Mouse (Mus musculus) kidney, adult 11 months (tissue): ENCODE data around the gene Rptor.

Experiments used
- DNase-seq: peaks from one replicate; pipeline ENCODE4 v3.0.0; 2022

The Rptor gene

GRCm38 (mm10) chr11:119659296-119659695 lies 56.6 kb downstream of the Rptor start:
- DNase-seq, result no peak

GRCm38 (mm10) chr11:119661479-119661878 lies 58.8 kb downstream of the Rptor start:
- peak; percentile 12 for DNase-seq

- DNase-seq, result no peak
Measured at GRCm38 (mm10) chr11:119663876-119664275, 61.2 kb downstream of the Rptor start.

GRCm38 (mm10) chr11:119664678-119665307 lies 62.1 kb downstream of the Rptor start:
- DNase-seq, result no peak

- DNase-seq, result no peak
Measured at GRCm38 (mm10) chr11:119665308-119665702, 62.6 kb downstream of the Rptor start.

DNA sequence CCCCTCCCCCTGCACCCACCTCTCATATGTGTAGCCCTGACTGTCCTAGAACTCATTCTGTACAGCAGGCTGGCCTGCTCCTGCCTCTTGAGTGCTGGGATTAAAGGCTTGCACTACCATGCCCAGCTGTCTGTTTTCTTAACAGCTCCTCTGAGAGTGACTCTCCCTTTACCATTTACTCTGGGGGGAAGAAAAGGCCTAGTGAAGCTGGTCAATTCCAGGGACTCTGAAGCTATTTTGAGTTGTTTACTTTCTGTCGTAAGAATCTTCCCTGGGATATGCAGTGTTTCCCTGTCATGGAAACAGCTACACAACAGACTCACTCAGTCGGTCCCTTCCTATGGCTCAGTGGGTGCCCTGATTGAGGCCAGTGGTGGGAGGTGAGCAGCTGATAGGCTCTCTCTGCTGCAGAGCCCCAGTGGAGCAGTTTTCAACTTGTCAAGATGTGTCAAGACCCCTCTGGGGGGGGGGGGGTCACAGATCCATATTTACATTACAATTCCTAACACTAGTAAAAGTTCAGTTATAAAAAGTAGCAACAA lies 63.9 kb downstream of the Rptor start:
- DNase-seq, result no peak

- no peak for DNase-seq
Measured at GRCm38 (mm10) chr11:119670690-119671666, 68.3 kb downstream of the Rptor start.

- no peak for DNase-seq
Measured at GRCm38 (mm10) chr11:119672041-119672440, 69.3 kb downstream of the Rptor start.

DNA sequence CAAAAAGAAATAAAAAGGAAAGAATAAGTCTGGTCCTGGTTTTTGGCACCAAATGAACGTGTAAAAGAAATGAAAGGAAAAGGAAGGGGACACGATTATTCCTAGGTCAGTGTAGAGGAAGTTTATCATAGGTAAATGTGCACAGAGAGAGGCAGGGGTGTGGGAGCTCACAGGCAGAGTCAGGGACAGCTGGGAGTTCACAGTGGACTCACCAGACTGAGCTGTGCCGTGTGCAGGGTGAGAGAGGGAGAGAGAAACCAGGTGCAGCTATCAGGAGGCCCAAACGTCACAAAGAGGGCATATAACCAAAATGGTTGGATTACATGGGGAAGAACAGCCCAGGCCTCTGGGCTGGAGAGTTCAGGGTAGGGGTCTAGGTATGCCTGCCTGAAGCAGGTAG lies 70.1 kb downstream of the Rptor start:
- DNase-seq, result no peak

DNA sequence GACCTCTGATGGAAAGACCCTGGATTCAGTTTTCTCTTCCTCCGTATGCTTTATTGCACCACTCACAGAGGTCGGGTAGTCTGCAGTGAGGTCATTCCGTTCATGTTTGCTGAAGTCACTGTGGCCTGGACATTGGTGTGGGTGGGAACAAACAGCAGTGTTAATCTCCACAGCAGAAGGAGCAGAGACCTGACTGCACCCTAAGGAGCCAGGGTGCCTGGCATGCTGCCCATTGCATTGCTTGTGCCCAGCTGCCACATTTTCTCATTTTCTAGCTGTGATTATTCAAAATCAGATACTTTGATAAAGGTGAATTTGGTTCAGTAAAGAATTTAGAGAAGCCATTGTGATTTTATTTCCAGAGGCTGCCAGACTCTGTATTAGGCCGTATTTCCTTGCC lies 72.1 kb downstream of the Rptor start:
- no peak for DNase-seq

DNA sequence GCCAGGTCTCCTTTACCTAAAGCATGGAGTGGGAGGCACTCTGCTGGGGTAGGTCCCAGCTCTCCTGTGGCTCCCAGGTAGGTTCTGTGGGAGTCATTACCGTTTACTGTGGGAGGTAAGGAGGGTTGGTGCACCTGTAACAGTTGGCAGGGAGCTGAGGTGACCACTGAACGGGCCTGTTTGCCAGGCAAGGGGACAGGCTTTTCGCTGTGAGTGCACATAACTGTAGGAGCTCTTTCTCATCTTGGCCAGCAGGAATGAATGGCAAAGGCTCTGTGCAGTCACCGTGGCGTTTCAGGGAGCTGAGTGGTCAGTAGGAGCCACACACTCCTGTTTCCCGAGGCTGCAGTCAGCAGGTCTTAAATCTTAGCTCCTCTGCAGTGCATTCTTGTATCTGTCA lies 72.8 kb downstream of the Rptor start:
- DNase-seq, result no peak

- DNase-seq, result no peak
Measured at GRCm38 (mm10) chr11:119676751-119677411, 74.2 kb downstream of the Rptor start.

DNA sequence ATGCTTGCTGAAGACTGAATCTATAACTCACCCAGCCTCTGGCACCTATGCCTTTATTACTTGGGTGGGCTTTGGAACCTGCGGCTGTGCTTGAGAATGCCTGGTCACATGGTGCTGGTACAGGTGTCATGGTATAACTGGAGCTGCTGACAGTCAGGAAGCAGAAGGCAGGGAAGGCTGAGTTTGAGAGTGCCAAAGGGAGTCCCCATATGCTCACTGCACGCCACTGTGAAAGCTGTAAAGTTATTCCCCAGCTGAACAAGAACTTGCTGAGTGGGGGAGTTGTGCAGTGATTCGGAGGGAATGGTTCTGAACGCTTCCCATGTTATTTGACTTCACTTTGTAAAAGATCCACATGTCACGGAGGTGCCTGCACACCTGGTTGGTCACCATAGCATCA lies 75.7 kb downstream of the Rptor start:
- no peak for DNase-seq

DNA sequence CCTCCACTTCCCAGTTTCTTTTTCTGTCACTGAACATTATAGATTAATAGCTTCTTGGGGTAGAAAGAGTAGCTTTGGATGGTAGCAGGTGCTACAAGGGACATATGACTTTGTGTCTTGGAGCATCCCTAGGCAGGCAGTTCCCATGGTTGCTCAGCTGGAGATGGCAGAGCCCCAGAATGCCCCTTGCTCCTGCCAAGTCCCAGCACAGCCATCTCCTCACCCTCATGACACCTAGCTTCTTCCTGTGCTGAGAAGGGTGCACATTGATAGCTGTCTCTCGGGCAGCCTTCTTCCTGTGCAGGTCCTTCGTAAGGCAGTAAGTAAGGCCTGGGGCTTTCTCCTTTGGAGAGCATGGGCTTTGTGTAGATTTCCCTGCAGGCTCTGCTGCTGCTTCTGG lies 78.0 kb downstream of the Rptor start:
- DNase-seq, result no peak

- DNase-seq, result no peak
Measured at GRCm38 (mm10) chr11:119682285-119682684, 79.6 kb downstream of the Rptor start.

GRCm38 (mm10) chr11:119683796-119684195 lies 81.1 kb downstream of the Rptor start:
- DNase-seq, result no peak

- peak; percentile 21 for DNase-seq
Measured at GRCm38 (mm10) chr11:119685477-119685876, 82.8 kb downstream of the Rptor start.

GRCm38 (mm10) chr11:119685910-119686659 lies 83.4 kb downstream of the Rptor start:
- no peak for DNase-seq

DNA sequence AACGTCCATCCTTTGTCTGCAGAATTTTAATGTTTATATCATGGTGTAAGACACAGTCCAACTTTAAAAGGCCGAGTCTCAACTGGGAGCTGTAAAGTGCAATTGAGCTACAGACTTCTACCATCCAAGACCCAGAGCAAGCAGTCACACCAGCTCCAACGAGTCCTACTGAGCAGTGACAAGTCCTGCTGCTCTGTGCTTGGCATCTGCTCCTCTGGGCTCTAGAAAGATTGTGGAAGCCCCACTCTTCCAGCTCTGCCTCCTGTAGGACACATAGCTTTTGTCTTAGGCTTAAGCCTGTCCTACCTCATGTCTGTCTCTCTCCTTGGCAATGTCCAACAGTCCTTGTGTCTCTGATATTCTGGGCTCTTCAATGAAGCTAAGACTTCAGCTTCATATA lies 84.6 kb downstream of the Rptor start:
- DNase-seq, result no peak

DNA sequence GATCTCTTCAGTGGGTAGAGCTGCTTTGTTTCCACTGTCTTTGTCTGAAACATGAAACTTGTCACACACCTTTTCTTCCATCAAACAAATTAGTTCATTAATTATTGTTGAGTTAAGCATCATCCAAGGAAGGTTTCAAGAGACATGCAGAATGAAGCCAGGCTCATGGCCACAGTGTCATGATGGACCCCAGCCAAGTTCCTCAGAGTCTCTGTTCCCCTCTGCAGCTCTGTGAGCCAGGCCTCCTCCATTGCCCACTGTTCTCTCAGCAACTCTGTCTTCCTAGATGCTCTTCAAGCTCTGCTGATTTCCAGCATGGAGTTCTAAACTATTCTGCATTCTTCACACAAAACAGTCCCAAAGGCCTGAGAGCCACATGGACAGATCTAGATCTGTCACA lies 85.3 kb downstream of the Rptor start:
- no peak for DNase-seq

GRCm38 (mm10) chr11:119689936-119690335 lies 87.2 kb downstream of the Rptor start:
- no peak for DNase-seq

GRCm38 (mm10) chr11:119692196-119692910 lies 89.6 kb downstream of the Rptor start:
- DNase-seq, result no peak
